In the genomic region with DNA sequence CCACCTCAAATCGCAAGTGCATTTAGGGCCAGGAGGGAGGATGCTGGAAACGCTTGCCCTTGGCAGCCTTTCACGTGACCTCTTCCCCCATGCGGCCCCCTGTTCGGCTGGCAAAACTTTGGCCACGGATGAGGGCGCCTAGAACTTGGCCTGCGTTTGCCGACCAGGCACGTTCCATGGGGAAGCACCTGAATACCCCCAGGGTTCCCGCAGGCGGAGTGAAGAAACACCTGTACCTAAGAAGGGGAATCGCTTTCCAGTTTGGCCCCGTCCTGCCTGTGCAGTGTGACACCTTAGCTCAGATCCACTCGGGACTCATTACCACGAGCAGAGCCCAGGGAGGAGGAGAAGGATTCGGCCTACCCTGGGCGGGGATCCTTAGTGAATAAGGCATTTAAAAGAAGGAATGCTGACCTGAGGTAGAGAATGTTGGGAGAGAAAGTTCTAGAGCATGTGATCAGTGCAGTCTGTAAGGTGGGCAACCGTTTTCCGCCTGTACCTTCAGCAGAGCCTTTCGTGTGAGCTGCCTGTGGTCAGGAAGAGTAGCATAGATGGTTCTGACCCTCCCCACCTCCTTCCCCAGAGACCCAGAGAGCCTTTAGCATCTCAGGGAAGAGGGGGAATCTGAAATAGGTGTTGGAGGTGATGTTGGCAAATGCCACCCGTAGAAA, we compare ENCODE assay signal across 8 mouse cellular contexts. TPM values are rescaled to one million over a fixed set of nuclear protein-coding genes. Genes with fewer than 3 reads are reported as not detected.
DNase-seq lines count a peak whose midpoint lies in the region; ATAC-seq and TF ChIP-seq lines count a peak whose summit lies in the region.

No protein-coding gene starts in this region.

- H3K27me3 ChIP-seq in heart, embryonic 13.5 days (replicated peaks), result no peaks in the 10 kb centered on the region
- H3K27me3 ChIP-seq in neural tube, embryonic 11.5 days (ENCODE audit: control insufficient read depth, insufficient read depth, low read length), result no peaks in the 10 kb centered on the region

- DNase-seq in layer of hippocampus, adult 2 months (ENCODE audit: low spot score in 2 of 2), result no peak
- no peak for DNase-seq in layer of hippocampus, postnatal 36 days
- DNase-seq in brain, embryonic 14.5 days (ENCODE audit: low read depth), result peak; percentile 24
- peak; percentile 68 for DNase-seq in kidney, postnatal 14 days
- peak; percentile 34 for DNase-seq in neural tube, embryonic 11.5 days (ENCODE audit: low spot score)
- no peak for DNase-seq in layer of hippocampus, adult 18-20 months (ENCODE audit: low spot score in 2 of 2)
- DNase-seq in B cell, adult 2 months, result no peak

- no peak for TF ChIP-seq POLR2A in brain, embryonic 14.5 days (IDR thresholded peaks at IDR 0.05; ENCODE audit: borderline replicate concordance, extremely low read depth, insufficient read depth, insufficient read length, poor library complexity, severe bottlenecking)

- H3K27ac ChIP-seq in layer of hippocampus, adult 2 months, result peak overlapping the region; percentile 90; the same call in 1 of the 2 replicates
- peak overlapping the region; percentile 98 for H3K27ac ChIP-seq in heart, embryonic 13.5 days (replicated peaks)
- H3K27ac ChIP-seq in neural tube, embryonic 11.5 days (ENCODE audit: low read depth, low read length), result no peak overlapping the region

- H3K4me3 ChIP-seq in layer of hippocampus, adult 2 months, result peak overlapping the region; percentile 85
- H3K4me3 ChIP-seq in heart, embryonic 13.5 days, result peak overlapping the region; percentile 95
- H3K4me3 ChIP-seq in neural tube, embryonic 11.5 days (ENCODE audit: low read depth, low read length), result peak overlapping the region; percentile 98

- WGBS in heart, embryonic 13.5 days, result 8% methylated on average over 22 of the region's 22 CpGs
- 4% methylated on average over 22 of the region's 22 CpGs for WGBS in neural tube, embryonic 11.5 days

- no peaks in the 10 kb centered on the region for H3K9me3 ChIP-seq in heart, embryonic 13.5 days
- no peaks in the 10 kb centered on the region for H3K9me3 ChIP-seq in neural tube, embryonic 11.5 days (ENCODE audit: control insufficient read depth, low read length)

- H3K4me1 ChIP-seq in heart, embryonic 13.5 days, result peaks cover 47% of the 10 kb centered on the region
- H3K4me1 ChIP-seq in neural tube, embryonic 11.5 days (ENCODE audit: control insufficient read depth, insufficient read depth, low read length), result peaks cover 21% of the 10 kb centered on the region

- H3K36me3 ChIP-seq in heart, embryonic 13.5 days, result no peaks in the 10 kb centered on the region
- no peaks in the 10 kb centered on the region for H3K36me3 ChIP-seq in neural tube, embryonic 11.5 days (ENCODE audit: control insufficient read depth, insufficient read depth, low read length)

- H3K4me2 ChIP-seq in heart, embryonic 13.5 days, result peak overlapping the region; percentile 81
- H3K4me2 ChIP-seq in neural tube, embryonic 11.5 days (ENCODE audit: low read depth), result peak overlapping the region; percentile 91

- no peak for TF ChIP-seq CTCF in layer of hippocampus, adult 2 months (conservative IDR thresholded peaks at IDR 0.05)
- TF ChIP-seq CTCF in brain, embryonic 14.5 days (IDR thresholded peaks at IDR 0.05; ENCODE audit: borderline replicate concordance, extremely low read depth, insufficient read depth, insufficient read length), result no peak

- peak overlapping the region; percentile 99 for H3K9ac ChIP-seq in heart, embryonic 13.5 days
- H3K9ac ChIP-seq in neural tube, embryonic 11.5 days (ENCODE audit: low read length), result peak overlapping the region; percentile 96

- no peak for ATAC-seq in heart, embryonic 13.5 days (ENCODE audit: extremely low read depth, insufficient number of reproducible peaks, low FRiP score, low TSS enrichment)
- no peak for ATAC-seq in neural tube, embryonic 11.5 days (ENCODE audit: insufficient read depth, low FRiP score, low TSS enrichment)

RNA-seq across cellular contexts. Expression of a gene that starts 1.3 kb away (rescaled TPM):
- total RNA-seq in layer of hippocampus, adult 2 months (2021), result 10 to 100 TPM; 28.4 to 29.6 TPM
- total RNA-seq in layer of hippocampus, postnatal 36 days (2021), result 10 to 100 TPM; 32.7 to 34.3 TPM
- polyA plus RNA-seq in brain, embryonic 14.5 days (2012; rRNA removed), result 9.2 and 15.1 TPM in 2 replicates
- polyA plus RNA-seq in heart, embryonic 13.5 days (2015; fragmentation: Nextera tagmentation; extraction: Ambion mirVana), result 9.9 and 10.8 TPM in 2 replicates
- 19.7 and 21.1 TPM in 2 replicates for polyA plus RNA-seq in neural tube, embryonic 11.5 days (2014; fragmentation: Nextera tagmentation; extraction: Ambion mirVana)
- 10 to 100 TPM; 27.9 to 31.8 TPM for total RNA-seq in layer of hippocampus, adult 18-20 months (2021)

RNA-seq across cellular contexts. Expression of a gene that starts 28.1 kb away (rescaled TPM):
- 100 to 1,000 TPM; 124 to 126 TPM for total RNA-seq in layer of hippocampus, adult 2 months (2021)
- total RNA-seq in layer of hippocampus, postnatal 36 days (2021), result 100 to 1,000 TPM; 117 to 125 TPM
- polyA plus RNA-seq in brain, embryonic 14.5 days (2012; rRNA removed), result 51.6 and 82.4 TPM in 2 replicates
- polyA plus RNA-seq in heart, embryonic 13.5 days (2015; fragmentation: Nextera tagmentation; extraction: Ambion mirVana), result 35.5 and 35.7 TPM in 2 replicates
- 136 and 146 TPM in 2 replicates for polyA plus RNA-seq in neural tube, embryonic 11.5 days (2014; fragmentation: Nextera tagmentation; extraction: Ambion mirVana)
- 100 to 1,000 TPM; 115 to 121 TPM for total RNA-seq in layer of hippocampus, adult 18-20 months (2021)

Comparison
In these comparisons a context has a peak if more than half of its experiments do, and no peak if none do; other contexts are left out.
1. DNase-seq: peak in brain, embryonic 14.5 days (single experiment), kidney, postnatal 14 days (single experiment) and neural tube, embryonic 11.5 days (single experiment); none in layer of hippocampus, adult 2 months (0 of 2), layer of hippocampus, postnatal 36 days (0 of 2), layer of hippocampus, adult 18-20 months (0 of 2) and B cell, adult 2 months (0 of 2).
2. Peak in every context shown above with its lines, with median percentiles within 50 percentile points of each other: H3K4me3 ChIP-seq.